Mouse (Mus musculus) C2C12 (cell line): Measurements from ENCODE around the gene Tecpr2. TPM values are rescaled to one million over a fixed set of nuclear protein-coding genes. Genes with fewer than 3 reads are reported as not detected.

Source experiments
- H3K27me3 ChIP-seq: one replicate; pipeline ENCODE4 v1.6.1; 2011; ENCODE audit not compliant: control insufficient read depth, insufficient read depth, insufficient read length
- H3K36me3 ChIP-seq: one replicate; pipeline ENCODE4 v1.6.1; 2011; ENCODE audit not compliant: control insufficient read depth, insufficient read depth
- H3K4me3 ChIP-seq: one replicate; pipeline ENCODE4 v1.5.1; 2011; ENCODE audit warnings: mild to moderate bottlenecking, control low read depth; ENCODE audit not compliant: poor library complexity, insufficient read depth, severe bottlenecking
- H3K79me2 ChIP-seq: one replicate; pipeline ENCODE4 v1.6.1; 2011; ENCODE audit not compliant: control insufficient read depth, insufficient read depth
- H3K79me3 ChIP-seq: one replicate; pipeline ENCODE4 v1.6.1; 2011; ENCODE audit warnings: low read depth, control low read depth
- H3ac ChIP-seq: one replicate; pipeline ENCODE3; 2011; ENCODE audit warnings: low read depth; ENCODE audit not compliant: control insufficient read depth, insufficient read length
- CEBPB ChIP-seq: IDR thresholded peaks from one replicate; pipeline ENCODE4 v1.6.1; 2011; ENCODE audit warnings: low read depth, mild to moderate bottlenecking, control low read depth, moderate library complexity
- CTCF ChIP-seq: IDR thresholded peaks from one replicate; pipeline ENCODE4 v1.5.1; 2011; ENCODE audit not compliant: control insufficient read depth, insufficient read depth, insufficient read length
- FOSL1 ChIP-seq: IDR thresholded peaks from one replicate; pipeline ENCODE4 v1.8.0; 2011; ENCODE audit warnings: mild to moderate bottlenecking, low read length; ENCODE audit not compliant: poor library complexity, insufficient read depth, severe bottlenecking
- MAX ChIP-seq: IDR thresholded peaks from one replicate; pipeline ENCODE4 v1.6.1; 2011; ENCODE audit warnings: mild to moderate bottlenecking, control low read depth
- MYOD1 ChIP-seq: IDR thresholded peaks from one replicate; pipeline ENCODE4 v1.6.1; 2011; ENCODE audit warnings: low read depth; ENCODE audit not compliant: control insufficient read depth, insufficient read length
- MYOG ChIP-seq: IDR thresholded peaks from one replicate; pipeline ENCODE4 v1.6.1; 2011; ENCODE audit not compliant: control insufficient read depth, insufficient read length; ENCODE audit errors: extremely low read depth
- USF1 ChIP-seq: IDR thresholded peaks from one replicate; pipeline ENCODE4 v1.6.1; 2011; ENCODE audit warnings: low read depth, mild to moderate bottlenecking, control low read depth, moderate library complexity
- polyA plus RNA-seq: library from polyadenylated mRNA; unstranded; fragments of >200 nt; fragmentation: generic; extraction: Trizol; gene quantifications from one replicate; pipeline ENCODE4 v1.2.1, GENCODE M21; 2012; ENCODE audit warnings: missing spikeins

Gene Tecpr2
- polyA plus RNA-seq, 1 experiment = 3.4 TPM

DNA sequence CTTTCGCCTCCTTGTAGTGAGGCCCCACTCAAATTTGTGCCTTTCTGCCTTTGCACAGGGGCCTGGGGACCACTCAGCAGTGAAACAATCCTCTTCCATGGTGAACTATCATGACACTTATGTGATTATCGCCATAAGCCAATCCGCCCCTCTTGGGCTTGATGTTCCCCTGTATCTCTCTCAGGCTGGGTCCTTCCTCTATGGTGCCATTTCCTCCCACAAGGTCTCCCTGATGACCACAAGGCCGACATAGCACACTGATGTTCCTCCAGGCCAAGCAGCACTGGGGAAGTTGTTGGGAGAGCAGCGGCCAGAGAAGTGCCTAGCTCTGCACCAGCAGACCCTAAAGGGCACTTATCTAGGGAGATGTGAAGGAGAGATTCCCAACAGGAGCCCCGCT lies 85.7 kb downstream of the Tecpr2 start:
- H3K79me3 ChIP-seq = no peaks in the 10 kb centered on the region
- peaks cover 16% of the 10 kb centered on the region for H3K36me3 ChIP-seq

DNA sequence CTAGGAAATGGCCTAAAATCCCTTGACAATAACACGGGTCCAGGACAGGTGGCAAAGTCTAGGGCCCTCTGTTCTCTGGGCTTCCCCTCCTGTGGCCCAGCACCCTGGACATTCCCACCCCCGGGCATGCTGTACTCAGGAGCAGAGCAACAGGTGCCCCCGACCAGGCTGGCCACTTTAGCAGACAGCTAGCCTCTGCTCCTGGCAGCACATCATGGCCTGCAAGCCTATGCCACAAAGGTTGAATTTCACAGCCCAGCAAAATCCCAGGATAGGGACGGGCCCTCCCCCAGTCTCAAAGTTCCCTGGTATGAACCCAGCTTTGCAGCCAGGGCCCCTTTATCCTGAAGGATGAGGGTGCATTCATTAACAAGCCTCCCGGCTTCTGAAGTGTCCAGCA lies 86.3 kb downstream of the Tecpr2 start:
- H3K4me3 ChIP-seq = no peak overlapping the region
- H3K79me3 ChIP-seq = no peaks in the 10 kb centered on the region
- H3K27me3 ChIP-seq = no peaks in the 10 kb centered on the region
- TF ChIP-seq MAX (no peak), MYOG (no peak), CTCF (no peak), USF1 (no peak), MYOD1 (no peak), FOSL1 (no peak), CEBPB (no peak)
- peaks cover 13% of the 10 kb centered on the region for H3K36me3 ChIP-seq
- H3ac ChIP-seq = no peak overlapping the region
- peaks cover 13% of the 10 kb centered on the region for H3K79me2 ChIP-seq

More for the DNA sequence above, 85.7 kb downstream of the Tecpr2 start:
- Histone ChIP-seq H3K79me2 (peaks cover 13% of the 10 kb centered on the region), H3ac (no peak overlapping the region), H3K4me3 (no peak overlapping the region), H3K27me3 (no peaks in the 10 kb centered on the region)
- TF ChIP-seq USF1 (no peak), MYOD1 (no peak), MYOG (no peak), CEBPB (no peak), CTCF (no peak), FOSL1 (no peak), MAX (no peak)

DNA sequence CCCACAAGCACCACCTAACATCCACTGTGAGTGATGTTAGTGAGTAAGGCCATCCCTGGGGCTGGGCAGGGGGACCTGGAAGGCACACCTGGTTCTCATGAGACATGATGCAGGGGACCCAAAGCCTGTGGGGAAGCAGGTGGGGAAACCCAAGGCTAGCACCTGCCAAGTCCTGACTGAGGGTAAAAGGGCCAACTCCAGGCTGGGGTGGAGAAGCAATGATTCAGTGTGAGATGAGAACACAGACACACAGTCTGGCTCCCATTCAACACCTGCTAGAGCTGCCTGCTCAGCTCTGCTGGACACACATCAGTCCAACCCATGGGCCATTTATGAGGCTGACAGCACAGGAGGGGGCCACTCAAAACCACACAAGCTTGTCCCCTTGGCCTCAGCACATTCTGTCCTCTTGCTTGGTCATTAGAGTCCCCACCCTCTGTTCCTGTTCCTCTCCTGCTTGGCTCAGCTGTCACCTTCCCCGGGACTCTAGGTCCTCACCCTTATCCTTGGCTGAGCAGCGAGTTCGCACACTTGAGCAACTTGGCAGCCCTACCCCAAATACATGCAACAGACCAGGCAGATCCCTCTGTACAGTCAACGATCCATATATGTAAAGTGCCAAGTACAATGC lies 86.9 kb downstream of the Tecpr2 start:
- H3K36me3 ChIP-seq = peaks cover 7% of the 10 kb centered on the region
- H3K27me3 ChIP-seq = no peaks in the 10 kb centered on the region
- TF ChIP-seq USF1 (no peak), FOSL1 (no peak), MYOG (no peak), CEBPB (no peak), CTCF (no peak), MAX (no peak), MYOD1 (no peak)
- no peak overlapping the region for H3K4me3 ChIP-seq
- peaks cover 13% of the 10 kb centered on the region for H3K79me2 ChIP-seq
- no peak overlapping the region for H3ac ChIP-seq
- H3K79me3 ChIP-seq = no peaks in the 10 kb centered on the region

DNA sequence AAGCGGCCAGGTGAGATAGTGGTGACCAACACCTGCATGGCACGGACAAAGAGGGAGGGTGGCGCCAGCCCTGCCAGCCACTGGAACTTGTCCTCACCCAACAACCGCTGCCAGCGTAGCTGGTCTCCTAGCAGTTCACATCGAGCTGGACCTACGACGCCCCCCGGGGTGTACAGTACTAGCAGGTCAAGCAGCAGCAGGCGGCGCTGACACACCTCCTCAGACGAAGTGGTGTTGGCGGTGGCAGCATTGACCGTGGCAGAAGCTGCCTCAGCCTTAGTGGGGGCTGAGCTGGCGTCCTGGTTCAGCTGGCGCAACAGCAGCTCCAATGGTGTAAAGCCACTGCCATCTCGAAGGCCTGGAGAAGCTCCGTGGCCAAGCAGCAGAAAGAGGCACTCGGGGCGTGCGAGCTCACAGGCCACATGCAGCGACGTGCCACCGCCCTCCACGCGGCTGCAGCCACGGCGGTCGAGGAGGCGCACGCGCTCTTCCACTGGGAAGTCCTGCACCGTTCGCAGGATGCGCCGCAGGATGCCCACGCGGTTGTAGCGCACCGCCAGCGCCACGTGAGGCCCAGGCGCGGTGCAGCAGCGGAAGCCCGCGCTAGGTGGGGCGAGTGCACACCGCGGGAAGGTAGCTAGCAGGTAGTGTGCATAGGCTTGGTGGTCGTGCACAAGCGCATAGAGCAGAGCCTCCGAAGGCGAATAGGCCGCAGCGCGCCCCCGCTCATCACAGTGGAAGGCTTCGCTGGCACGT lies 87.7 kb downstream of the Tecpr2 start:
- Histone ChIP-seq H3K27me3 (no peaks in the 10 kb centered on the region), H3K36me3 (peaks cover 7% of the 10 kb centered on the region), H3K4me3 (no peak overlapping the region), H3ac (no peak overlapping the region), H3K79me3 (no peaks in the 10 kb centered on the region), H3K79me2 (peaks cover 13% of the 10 kb centered on the region)
- no peak for TF ChIP-seq USF1
- no peak for TF ChIP-seq FOSL1
- TF ChIP-seq MAX = no peak
- TF ChIP-seq MYOD1 = no peak
- no peak for TF ChIP-seq CEBPB
- no peak for TF ChIP-seq MYOG
- TF ChIP-seq CTCF = no peak

DNA sequence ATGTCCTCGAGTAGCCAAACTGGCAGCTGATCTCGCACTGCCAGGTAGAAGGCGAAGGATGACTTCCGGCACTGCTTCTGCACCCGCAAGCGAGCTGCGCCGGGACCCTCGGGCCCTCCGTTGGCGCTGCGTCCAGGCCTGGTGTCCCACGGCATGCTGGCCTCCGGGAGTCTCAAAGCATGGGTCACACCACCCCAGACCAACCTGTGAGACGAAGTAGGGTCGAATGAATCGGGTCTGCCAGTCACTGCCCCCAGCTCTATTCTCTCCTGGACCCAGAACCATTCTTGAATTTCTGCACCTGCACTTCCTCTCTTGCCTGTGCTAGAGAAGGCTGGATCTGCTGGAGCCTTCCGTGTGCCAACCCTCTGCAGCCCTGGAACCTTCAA lies 88.3 kb downstream of the Tecpr2 start:
- Histone ChIP-seq H3K27me3 (no peaks in the 10 kb centered on the region), H3K79me3 (no peaks in the 10 kb centered on the region)

More for the DNA sequence above, 88.3 kb downstream of the Tecpr2 start:
- H3K79me2 ChIP-seq = peaks cover 13% of the 10 kb centered on the region
- H3ac ChIP-seq = no peak overlapping the region
- H3K36me3 ChIP-seq = peaks cover 7% of the 10 kb centered on the region
- TF ChIP-seq USF1 (no peak), CEBPB (no peak)
- H3K4me3 ChIP-seq = no peak overlapping the region
